Mouse (Mus musculus) adrenal gland, postnatal 14 days (tissue): ENCODE measurements at regions not wholly inside any gene's neighbourhood (a gene's known extent, or its start where the extent isn't known, plus 50 kb on each side); places are given as distances from the start of the nearest gene placed in this dataset.

Experiments used
- DNase-seq: peaks from one replicate; pipeline ENCODE4 v3.0.0; 2021; ENCODE audit warnings: mixed read lengths

DNA sequence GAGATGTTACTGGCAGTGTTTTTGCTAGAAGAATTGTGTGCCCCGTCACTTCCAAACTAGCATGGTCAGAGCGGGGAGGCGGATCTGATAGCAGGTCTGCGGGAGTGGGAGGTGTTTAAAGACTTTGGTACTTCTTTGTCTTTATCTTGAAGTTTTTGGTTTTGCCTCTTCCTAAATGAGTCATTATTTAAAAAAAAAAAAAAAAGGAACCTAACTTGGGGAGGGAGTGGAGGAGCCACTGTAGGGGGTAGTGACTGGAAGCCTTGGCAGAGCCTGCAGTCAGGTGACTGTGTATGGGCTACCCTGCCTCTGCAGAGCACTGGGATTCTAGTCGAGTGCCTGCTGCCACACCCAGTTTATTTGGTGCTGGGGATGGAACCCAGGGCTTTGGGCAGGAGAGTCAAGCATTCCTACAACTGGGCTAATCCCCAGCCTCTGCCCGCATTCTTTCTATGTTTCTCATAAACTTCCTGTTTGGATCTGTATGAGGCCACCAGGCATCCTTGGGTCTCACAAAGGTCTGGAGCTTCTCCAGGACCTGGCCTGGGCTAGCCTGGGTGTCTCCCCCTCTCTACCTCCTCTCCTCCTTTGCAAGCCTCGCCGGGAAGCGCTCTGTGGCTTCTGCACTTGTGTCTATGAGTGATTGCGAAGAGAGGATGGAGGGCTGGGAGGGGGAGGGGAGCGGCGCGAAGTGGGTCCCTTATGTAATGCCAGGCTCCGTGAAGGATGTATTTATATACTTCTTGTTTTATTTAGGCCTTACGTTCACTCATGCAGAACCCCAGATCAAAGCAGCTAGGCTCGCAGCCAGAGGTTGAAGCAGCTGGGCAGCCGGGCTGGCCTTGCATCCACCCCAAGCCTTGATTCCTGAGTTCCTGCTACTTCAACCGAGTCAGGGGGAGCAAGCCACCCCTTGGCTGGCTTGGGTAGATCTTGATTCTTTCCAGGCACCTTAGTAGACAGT, 143.1 kb upstream of the Mrps10 start:
- DNase-seq = peak; percentile 57

DNA sequence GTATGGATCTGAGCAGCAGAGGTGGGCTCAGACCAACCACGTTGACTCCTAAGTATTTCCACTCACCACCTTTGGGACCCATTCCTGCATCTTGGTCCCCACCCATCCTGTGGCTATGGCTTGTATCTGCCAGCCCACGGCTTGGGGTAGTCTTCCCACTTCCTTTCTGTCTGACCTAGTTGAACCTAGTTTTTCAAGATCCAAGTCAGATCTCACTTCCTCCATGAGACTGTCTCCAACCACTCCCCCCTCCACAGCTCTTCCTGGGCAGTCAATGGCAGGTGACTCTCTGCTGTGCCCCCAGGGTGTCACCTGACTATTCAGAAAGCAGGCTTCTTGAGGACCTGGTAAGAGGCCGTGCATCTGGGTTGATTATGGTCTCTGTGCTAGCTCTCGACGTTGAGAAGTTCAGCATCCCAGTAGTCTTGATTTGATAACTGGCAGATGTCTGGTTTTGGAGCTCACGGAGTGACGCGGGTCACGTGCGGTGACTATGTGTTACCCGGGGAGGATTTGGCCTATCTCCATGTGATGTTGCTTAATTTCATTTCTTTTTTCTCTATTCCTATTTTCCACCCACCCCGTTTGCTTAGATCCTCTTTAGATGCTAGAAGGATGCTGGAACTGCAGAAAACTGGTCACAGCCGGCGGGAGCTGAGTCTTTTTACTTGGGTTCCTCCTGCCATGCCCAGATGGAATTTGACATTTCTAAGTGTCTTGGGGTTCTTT, 147.5 kb upstream of the Mrps10 start:
- DNase-seq = no peak

DNA sequence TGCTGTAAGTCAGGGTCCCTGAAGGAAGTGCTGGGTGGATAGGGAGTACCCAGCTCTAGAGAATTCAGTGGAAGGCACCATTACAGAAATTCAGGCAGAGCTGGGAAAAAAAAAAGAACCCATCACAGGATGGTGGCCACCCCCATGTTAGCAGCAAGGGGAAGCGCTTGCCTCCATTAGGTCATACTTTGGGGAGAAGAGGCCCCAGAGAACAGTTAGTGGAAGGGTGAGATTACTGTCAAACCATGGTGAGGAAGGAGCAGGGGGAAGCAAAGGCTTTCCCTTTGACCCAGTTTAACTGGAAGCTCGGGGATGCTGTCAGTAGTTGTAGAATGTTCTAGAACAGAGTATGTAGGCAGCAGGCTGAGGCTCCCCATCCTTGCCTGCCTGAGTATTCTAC, 148.8 kb upstream of the Mrps10 start:
- no peak for DNase-seq

DNA sequence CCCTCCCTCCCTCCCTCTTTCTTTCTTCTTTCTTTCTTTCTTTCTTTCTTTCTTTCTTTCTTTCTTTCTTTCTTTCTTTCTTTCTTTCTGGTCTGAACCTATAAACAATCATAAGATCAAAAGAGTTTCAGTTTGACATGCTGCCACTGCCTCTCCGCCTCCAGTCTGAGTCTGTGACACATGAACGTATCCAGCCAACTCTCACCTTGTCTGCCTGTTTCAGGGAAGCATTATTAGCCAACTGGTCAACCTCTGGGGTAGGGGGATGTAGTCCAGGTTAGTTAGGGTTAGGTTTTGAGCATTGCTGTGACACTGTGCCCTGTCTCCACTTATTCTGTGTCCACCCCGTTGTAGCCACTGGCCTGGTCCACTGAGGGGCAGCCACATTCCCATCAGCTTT, 152.2 kb upstream of the Mrps10 start:
- no peak for DNase-seq

DNA sequence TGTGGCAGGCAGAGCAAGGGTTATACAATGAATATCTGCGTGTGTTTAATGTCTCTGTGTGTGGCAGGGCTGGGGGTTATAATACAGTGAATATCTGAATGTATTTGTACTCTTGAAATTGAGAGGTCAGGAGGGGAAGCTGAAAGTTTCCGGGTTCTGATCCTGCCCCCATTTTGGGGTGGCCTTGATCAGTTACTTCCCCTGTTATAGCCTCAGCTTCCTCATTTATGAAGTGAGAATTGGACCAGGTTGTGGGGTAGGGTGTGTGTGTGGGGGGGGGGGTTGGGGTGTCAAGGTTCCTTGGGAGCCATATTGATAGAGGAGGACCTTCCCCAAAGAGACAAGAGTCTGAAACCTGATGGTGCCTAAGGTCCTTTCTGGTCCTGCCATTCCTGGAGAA, 152.8 kb upstream of the Mrps10 start:
- DNase-seq = no peak

DNA sequence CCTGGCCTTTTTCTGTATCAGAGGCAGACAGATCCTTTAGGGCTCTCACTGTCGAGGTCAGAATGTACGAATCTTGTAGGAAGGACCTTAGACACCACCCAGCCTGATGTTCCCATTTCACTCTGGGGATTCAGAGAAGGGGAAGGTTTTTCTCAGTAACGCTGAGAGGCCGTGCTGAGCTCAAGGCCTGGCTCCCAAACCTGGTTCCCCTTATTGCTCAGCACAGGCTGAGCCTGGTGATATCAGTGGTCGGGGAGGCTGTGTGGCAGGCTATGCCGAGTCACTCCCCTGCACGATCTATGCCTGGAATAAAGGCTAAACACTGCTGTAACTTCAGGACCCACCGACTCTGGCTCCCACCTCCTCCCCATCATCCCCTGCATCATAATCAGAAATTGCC, 154.6 kb upstream of the Mrps10 start:
- peak; percentile 31 for DNase-seq

DNA sequence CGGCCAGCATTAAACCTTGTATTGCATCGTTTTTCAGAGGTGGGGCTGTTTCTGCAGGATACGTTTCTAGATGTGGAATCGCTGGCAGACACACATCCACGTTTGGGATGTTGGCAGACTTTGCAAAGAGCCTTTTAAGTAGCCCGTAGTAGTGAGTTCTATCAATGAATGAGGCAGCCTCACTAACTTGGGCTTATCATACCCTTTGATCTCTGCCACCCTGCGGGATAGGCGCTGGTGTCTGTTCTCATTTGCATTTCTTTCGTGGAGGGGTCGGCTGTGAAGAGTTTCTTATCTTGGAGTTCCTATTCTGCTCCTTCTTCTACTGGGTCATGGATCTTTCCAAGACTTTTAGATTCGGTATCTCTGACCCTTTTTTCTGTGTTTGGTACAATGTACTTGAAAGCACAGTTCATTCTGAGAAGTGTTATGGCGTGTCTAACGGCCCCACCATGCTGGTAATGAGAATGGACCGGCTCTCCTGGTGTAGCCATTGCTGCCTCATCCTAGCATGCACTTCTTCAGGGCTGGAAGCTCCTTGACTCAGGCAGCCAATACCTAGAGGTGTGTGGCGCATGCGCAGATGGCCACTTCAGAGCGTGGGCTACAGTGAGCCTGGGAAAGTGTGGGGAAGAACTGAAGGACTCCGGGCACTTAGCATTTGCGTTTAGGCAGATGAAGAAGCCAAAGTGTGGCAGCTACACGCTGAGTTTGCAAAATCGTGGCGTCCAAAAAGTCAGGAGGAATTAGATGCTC, 158.1 kb upstream of the Mrps10 start:
- DNase-seq = no peak

DNA sequence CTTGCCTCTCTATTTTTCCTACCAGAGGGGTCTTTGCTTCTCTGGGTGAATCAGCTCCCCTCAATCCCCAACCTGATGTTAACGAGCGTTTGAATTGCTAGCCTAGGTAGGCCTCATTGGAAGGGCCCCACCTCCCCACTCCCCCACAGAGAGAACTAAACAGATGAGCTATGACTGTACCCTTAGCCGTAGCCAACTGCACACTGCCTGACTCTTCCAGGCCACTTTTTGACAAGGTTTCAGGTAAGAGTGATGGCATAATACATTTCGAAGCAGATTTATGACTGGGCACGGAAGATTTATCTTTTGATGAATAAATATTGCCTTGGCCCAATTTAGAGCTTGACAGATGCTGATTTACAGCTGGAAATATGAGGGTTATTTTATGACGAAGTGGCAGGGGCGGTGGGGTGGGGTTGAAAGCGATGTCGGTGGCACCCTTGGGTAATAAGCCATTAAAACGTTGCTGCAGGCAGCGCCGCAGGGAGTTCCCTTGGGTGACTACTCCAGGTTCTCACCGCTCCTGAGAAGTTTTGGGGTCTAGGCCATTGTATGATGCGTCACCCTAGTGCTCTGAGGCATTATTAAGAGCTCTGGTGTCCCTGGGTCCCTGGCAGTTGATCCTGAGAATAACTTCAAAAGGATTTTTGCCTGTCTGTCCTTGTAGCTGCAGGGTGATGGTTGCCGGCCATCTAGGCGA, 159.7 kb upstream of the Mrps10 start:
- peak; percentile 80 for DNase-seq

DNA sequence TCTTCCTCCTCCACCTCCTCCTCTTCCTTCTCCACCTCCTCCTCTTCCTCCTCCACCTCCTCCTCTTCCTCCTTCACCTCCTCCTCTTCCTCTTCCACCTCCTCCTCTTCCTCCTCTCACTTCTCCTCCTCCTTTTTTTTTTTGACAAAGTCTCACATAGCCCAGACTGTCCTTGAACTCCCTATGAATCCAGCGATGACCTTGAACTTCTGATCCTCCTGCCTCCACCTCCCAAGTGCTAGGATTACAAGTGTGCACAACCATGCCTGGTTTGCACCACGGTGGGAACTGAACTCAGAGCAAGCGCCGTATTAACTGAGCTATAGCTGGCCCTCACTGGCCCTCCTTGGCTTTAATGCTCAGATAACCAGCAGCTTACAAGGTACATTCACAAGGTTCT, 161.2 kb upstream of the Mrps10 start:
- DNase-seq = no peak

DNA sequence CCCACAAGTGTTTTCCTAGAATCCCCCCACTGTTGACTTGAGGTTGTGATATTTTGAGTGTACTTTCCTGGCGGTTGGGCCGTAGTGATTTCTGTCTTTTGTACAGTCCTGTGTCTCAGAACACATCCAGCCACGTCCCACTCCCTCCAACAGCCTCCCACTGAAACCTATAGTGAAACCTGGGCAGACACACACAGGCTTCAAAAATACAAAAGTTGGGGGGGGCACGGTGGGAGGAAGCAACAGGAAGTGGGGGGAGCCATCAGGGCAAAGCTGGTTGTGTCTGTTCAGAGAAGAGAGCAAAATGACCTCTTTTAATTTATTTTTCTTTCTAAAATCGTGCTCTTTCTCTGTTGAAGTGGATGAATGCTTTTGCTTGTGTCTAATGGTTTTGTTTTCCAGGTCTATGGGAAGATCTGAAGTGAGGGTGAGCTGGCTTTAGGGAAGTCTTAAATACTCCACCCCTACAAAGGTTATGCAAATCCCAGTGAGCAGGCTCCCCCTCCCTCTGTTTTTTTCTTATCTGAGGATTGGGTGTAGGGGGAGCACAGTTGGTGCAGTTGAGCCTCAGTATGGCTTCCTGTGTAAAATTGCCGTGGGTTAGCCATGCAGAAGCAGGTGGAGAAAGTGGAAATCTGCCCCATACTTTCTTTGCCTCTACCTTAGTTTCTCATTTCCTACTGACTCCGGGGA, 164.1 kb upstream of the Mrps10 start:
- DNase-seq = no peak

DNA sequence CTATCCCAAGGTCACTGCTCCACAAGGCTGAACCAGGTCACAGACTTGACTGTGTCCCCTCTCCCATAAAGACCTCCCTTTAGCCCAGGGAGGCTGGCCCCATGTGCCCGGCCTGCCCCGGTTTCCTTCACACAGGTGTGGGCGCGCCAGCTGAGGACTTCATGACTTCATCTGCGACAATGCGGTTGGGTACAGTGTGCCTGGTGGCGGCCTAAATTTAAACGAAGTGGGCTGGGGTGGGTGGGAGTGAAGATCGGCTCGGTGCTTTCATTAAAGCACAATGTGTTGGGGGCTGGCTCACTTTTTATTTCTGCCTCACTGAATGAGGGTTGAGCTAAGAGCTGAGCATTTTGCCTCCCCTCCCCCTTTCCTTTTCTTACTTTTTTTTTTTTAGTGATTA, 169.5 kb upstream of the Mrps10 start:
- DNase-seq = no peak

DNA sequence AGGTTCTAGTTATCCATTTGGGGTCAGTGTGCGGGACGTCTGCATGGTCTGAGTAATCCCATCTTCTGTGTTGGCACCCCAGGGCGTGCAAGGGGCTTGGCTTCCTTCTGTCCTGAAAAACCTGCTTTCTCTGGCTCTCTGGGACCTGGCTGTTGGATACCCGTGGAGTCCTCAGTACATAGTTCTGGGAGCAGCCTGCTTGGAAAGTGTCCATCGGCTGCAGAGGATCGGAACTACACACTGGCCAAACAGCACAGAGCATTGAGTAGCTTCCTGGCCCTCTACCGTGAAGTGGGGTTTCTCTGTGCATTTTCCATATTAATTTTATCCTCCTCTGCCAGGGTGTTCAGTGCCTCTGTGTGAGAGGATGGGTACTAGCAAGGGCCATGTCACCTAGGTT, 170.7 kb upstream of the Mrps10 start:
- no peak for DNase-seq

DNA sequence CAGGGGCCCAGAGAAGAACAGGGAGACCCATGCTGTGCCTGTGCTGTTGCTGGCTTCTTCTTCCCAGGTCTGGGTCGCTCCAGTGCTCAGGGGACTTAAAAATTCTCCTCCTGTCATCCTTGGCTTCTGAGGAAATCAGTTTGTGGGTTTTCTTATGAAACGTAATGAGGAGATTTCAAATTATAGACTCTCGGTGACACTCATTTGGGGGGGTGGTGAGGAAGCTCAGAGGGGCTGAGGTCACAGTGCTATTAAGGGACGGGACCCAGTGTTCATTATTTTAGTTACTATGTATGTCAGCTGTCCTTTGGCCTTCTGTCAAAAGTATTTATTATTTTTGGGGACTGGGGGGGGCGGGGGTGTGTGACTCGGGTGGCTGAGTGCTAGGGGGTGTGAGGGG, 171.7 kb upstream of the Mrps10 start:
- no peak for DNase-seq

DNA sequence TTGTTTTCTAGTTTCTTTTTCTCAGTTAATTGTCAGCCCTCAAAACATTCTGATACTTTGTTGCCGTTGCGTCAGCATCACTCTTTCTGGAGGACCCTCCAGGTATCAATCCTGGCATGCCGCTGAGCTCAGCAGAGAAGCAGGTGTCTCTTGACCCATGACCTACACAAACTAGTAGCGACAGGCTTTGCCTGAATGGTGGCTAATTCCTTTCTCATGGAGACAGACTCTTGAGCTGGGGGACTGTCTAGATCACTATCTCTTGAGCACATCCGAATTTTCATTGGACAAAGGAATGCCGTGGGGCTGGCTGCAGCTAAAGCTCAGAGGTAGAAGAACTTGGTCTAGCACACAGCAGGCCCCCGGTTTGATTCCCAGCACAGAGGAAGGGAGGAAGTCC, 172.7 kb upstream of the Mrps10 start:
- no peak for DNase-seq

DNA sequence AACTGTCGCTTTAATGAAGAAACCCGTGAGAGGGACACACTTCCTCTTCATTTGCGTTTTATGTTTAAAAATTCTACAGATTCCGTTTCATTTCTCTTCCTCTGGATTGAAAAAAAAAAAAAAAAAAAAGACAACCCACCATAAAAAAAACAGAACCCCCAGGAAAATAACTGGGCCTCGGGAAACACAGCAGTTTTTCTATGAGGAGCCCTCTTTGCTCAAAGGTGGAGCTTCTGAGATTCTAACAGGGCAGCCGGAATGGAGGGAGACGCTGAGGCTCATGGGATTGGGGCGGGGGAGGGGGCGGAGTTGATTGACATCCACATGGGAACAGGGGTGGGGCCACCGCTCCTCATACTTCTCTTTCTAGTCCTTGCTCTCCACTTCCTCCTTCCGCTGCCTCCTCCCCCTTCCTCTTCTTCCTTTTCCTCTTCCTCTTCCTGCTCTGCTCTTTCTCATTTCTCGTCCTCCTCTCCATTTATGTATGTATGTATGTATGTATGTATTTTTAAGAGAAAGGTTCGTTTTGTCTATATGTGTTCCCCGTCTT, 174.1 kb upstream of the Mrps10 start:
- no peak for DNase-seq

DNA sequence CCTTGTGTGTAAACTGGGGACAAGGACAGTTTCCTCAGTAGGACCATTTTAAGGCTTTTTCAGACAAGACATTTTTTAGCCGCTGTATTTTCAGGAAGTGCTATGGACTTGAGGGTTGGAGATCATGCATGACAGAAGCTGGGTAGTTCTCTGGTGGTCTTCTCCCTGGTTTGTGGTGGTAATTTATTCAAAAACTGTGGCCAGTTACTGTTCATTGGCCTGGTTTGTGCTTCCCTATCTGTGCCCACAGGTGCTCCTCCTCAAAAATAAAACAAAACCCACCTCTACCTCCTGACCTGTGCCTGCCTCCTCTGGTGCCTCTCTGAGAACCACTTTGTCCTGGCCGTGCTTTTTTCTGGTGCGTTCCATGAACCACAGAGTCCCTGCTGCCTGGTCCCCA, 177.3 kb upstream of the Mrps10 start:
- no peak for DNase-seq

DNA sequence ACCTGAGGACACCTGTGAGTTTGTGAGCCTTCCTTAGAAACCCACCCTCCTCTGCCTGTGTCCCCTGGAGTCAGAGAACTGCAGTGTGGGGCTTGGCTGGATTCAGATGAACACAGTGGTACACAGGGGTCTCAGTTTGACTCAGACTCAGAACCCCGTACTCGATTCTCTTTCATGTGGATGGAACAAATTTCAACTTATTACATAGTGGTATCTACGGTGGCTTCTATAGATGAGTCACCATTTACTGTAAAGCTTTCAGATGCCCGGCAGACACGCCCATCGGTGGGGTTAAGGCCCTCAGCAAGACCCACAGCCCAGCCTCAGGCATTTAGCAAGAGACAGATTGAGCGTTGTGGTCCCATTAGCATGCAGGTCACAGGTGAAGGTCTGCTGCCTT, 178.9 kb upstream of the Mrps10 start:
- DNase-seq = no peak

DNA sequence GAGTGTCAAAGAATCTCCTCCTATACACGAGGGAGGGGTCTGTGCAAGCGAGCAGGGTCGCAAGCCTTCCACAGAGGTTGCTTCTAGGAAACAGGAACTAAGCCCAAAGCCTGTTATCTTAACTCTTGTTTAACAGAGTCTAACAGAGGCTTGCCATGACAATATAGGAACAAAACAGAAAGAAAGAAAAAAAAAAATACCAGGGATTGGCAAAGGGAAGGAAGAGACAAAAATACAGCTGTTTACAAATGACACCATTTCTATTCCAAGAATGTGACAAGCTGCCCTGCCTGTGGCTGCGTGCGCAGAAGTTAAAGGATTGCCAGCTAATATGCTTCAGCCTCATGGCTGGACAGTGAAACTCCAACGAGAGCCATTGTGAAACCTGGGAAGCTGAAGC, 173.8 kb upstream of the Ubr2 start:
- DNase-seq = peak; percentile 69

DNA sequence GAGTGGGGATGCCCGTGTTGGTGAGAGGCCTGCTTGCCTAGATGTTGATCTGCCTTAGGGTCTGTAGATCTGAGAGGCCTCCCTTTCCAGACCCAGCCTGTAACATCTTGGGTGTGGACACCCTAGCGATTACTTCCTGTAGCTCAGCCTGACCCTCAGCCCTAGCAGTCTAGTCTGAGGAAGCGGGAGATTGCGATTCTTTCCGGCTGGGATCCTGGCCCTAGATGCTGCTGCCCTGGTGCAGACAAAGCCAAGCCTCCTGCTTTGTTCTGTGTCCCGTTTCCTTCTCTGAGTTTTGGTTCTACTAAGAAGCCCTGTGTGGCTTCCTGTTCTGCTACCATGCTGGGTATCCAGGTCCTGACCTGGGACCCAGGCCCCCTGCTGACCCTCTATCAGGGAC, 171.8 kb upstream of the Ubr2 start:
- peak; percentile 60 for DNase-seq

DNA sequence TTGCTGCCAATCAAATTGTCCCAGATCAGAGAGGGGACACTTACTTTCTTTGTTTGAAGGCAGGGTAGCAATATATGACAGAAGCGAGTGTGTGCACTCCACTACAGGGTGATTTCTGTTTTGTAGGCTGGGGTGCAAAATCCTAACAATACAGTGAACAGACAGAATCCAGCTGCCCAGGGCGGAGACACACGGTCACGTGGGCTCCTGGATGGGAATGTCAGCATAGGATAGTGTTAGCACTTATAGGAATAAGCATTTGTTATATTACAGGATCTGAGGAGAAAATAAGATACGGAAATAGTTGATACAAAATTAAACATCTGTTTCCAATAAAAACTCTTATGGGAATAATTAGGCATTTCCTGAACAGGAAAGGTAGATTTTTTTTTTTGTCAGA, 169.1 kb upstream of the Ubr2 start:
- DNase-seq = no peak

DNA sequence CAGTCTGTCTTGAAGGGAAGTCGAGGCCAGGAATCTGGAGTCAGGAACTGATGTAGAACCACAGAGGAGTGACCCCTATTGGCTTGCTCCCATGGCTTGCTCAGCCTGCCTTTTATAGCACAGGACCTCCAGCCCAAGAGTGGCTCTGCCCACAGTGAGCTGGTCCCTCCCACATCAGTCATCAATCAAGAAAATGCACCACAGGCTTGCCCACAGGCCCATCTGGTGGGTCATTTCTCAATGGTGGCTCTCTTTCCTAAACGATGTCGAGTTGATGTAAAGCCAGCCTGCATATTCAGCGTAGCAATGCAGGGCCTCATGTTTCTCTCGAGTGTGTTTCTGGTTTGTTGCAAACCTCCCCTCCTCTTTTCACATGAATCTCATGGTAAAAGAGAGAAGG, 168.3 kb upstream of the Ubr2 start:
- no peak for DNase-seq
